Mouse (Mus musculus): Measurements from ENCODE around the gene Dgki. TPM values are rescaled to one million over a fixed set of nuclear protein-coding genes. Genes with fewer than 3 reads are reported as not detected.

Gene Dgki
- polyA plus RNA-seq, 1 experiment from 2014 or later = 0.20 TPM

DNA sequence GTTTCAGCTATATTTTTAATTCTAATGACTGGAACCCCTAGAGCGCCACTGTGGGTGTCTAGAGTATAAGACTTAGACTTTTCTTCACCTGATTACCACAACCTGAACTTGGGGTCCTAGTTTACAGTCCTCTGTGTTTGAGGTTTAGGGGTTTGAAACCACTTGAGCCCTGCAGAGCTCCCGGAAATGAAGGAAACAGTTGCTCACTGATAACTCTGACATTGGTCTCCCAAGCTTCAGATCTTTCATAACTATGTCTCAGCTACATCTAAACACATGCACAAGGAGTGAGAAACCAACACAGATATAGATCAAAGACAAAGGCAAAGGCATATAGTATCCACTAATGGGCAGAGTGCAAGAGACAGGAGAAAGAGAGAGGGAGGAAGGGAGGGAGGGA lies 271.7 kb downstream of the Dgki start:
- H3K27ac ChIP-seq (ENCODE audit: low read length) = no peak overlapping the region
- no peak overlapping the region for H3K9ac ChIP-seq (ENCODE audit: low read depth, low read length)
- H3K9me3 ChIP-seq (replicated peaks; ENCODE audit: control insufficient read depth, low read length) = no peaks in the 10 kb centered on the region
- H3K4me2 ChIP-seq (ENCODE audit: low read depth, low read length) = no peak overlapping the region
- 32% methylated on average over 2 of the region's 2 CpGs for WGBS (ENCODE audit: insufficient replicate concordance)
- no peaks in the 10 kb centered on the region for H3K4me1 ChIP-seq (ENCODE audit: control insufficient read depth, low read depth, low read length)
- no peak for ATAC-seq (ENCODE audit: low read depth)
- H3K27me3 ChIP-seq (ENCODE audit: control insufficient read depth, insufficient read depth, low read depth, low read length) = no peaks in the 10 kb centered on the region
- H3K4me3 ChIP-seq (ENCODE audit: low read depth, low read length) = no peak overlapping the region
- no peaks in the 10 kb centered on the region for H3K36me3 ChIP-seq (ENCODE audit: control insufficient read depth, insufficient read depth)

DNA sequence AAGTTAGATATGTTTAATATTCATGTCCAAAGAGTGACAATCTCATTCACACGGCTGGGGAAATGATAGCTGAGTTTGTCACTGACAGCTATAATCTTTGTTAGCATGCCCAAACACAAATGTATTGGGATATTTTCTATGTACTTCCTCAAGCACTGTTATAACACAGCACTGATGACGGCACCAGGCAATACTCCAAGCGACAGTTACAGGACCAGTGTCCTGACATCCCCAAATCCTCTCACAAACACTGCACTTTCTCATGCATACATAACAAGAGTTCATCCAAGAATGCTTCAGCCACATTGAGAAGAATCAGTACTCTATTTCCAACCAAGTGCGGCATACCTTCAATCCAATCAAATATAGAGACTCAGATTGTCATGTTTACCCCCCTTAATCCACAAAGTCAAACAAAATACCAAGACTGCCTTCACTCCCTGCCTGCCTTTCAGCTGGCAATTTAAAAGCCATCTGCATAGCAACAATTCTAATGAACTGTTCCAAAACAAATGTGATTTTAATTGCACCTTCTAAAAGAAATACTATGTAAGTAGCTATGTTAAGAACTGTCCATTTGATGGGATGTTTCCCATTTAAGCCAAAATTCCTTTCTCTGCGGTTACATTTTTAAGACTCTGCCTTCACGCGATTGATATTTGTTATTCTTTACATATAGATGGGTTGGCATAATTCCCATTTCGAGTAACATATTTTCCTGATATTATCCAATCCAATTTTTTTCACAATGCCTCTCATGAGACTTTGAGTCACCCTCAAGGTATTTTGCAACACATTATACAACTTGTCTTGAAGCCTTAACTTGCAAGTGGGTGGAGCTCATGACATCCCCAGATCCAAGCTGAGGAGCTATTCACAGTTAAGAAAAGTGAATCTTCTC lies 273.4 kb downstream of the Dgki start:
- no peak overlapping the region for H3K4me3 ChIP-seq (ENCODE audit: low read depth, low read length)
- H3K4me1 ChIP-seq (ENCODE audit: control insufficient read depth, low read depth, low read length) = no peaks in the 10 kb centered on the region
- WGBS (ENCODE audit: insufficient replicate concordance) = 66% methylated on average over 8 of the region's 8 CpGs
- no peak overlapping the region for H3K27ac ChIP-seq (ENCODE audit: low read length)
- no peaks in the 10 kb centered on the region for H3K27me3 ChIP-seq (ENCODE audit: control insufficient read depth, insufficient read depth, low read depth, low read length)
- no peak overlapping the region for H3K4me2 ChIP-seq (ENCODE audit: low read depth, low read length)
- H3K9ac ChIP-seq (ENCODE audit: low read depth, low read length) = no peak overlapping the region
- H3K36me3 ChIP-seq (ENCODE audit: control insufficient read depth, insufficient read depth) = no peaks in the 10 kb centered on the region
- ATAC-seq (ENCODE audit: low read depth) = no peak
- H3K9me3 ChIP-seq (replicated peaks; ENCODE audit: control insufficient read depth, low read length) = no peaks in the 10 kb centered on the region

DNA sequence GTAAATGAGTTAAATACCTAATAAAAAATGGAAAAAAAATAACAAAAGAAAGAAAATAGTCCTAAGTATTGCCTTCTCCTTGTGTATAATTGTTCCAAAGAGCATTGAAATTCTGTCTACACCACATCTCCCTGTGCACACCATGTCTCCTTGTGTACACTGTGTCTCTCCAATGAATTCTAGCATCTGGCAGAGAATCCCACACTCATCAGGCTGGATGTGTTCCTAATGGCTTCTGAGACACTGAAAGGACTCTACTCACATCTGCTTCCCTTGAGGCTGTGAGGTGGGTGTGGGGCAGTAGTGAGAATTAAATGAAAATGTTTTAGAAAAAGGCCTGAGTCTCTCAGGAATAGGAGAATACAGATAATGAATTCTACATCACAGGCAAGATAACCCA lies 283.9 kb downstream of the Dgki start:
- no peaks in the 10 kb centered on the region for H3K27me3 ChIP-seq (ENCODE audit: control insufficient read depth, insufficient read depth, low read depth, low read length)
- no peak overlapping the region for H3K4me2 ChIP-seq (ENCODE audit: low read depth, low read length)
- H3K9ac ChIP-seq (ENCODE audit: low read depth, low read length) = no peak overlapping the region
- H3K27ac ChIP-seq (ENCODE audit: low read length) = no peak overlapping the region
- no peaks in the 10 kb centered on the region for H3K9me3 ChIP-seq (replicated peaks; ENCODE audit: control insufficient read depth, low read length)
- H3K4me3 ChIP-seq (ENCODE audit: low read depth, low read length) = no peak overlapping the region
- no peak for ATAC-seq (ENCODE audit: low read depth)
- H3K36me3 ChIP-seq (ENCODE audit: control insufficient read depth, insufficient read depth) = no peaks in the 10 kb centered on the region
- H3K4me1 ChIP-seq (ENCODE audit: control insufficient read depth, low read depth, low read length) = no peaks in the 10 kb centered on the region

DNA sequence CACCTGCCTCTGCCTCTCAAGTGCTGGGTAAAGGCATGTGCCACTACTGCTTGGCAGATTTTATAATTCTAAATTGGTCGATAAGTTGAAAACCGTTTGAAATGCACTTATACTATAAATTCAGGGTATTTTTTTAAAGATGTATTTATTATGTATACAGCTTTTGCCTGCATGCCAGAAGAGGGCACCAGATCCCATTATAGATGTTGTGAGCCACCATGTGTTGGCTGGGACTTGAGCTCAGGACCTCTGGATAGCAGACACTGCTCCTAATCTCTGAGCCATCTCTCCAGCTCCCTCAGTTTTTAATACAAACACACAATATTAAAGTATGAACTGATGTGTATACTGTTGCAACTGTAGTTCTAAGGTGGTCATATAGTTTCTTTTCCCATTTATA lies 288.4 kb downstream of the Dgki start:
- Histone ChIP-seq H3K4me3 (ENCODE audit: low read depth, low read length) (no peak overlapping the region), H3K27me3 (ENCODE audit: control insufficient read depth, insufficient read depth, low read depth, low read length) (no peaks in the 10 kb centered on the region), H3K4me2 (ENCODE audit: low read depth, low read length) (no peak overlapping the region), H3K9me3 (replicated peaks; ENCODE audit: control insufficient read depth, low read length) (no peaks in the 10 kb centered on the region), H3K4me1 (ENCODE audit: control insufficient read depth, low read depth, low read length) (no peaks in the 10 kb centered on the region), H3K27ac (ENCODE audit: low read length) (no peak overlapping the region), H3K9ac (ENCODE audit: low read depth, low read length) (no peak overlapping the region), H3K36me3 (ENCODE audit: control insufficient read depth, insufficient read depth) (no peaks in the 10 kb centered on the region)
- no peak for ATAC-seq (ENCODE audit: low read depth)
- WGBS (ENCODE audit: insufficient replicate concordance) = 74% methylated on average over 2 of the region's 2 CpGs

DNA sequence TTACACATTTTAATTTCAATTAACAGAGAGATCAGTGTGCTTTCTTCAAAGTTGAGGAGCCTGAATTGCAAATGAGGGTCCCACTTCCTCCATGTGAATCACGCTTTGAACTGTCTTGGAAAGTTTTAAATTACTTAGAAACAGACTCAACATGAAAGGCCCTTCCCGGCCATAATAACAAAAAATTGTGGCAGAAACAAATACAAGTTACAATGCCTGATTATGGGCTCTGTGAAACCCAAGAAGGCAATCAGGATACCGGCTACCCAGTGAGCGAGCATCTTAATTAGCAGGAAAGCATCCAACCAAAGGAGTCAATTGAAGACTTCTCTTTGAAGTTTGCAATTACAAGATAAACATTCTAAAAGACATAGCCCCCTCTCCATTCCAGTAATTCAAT lies 292.4 kb downstream of the Dgki start:
- no peaks in the 10 kb centered on the region for H3K4me1 ChIP-seq (ENCODE audit: control insufficient read depth, low read depth, low read length)
- no peaks in the 10 kb centered on the region for H3K36me3 ChIP-seq (ENCODE audit: control insufficient read depth, insufficient read depth)
- H3K9ac ChIP-seq (ENCODE audit: low read depth, low read length) = no peak overlapping the region
- ATAC-seq (ENCODE audit: low read depth) = no peak
- no peaks in the 10 kb centered on the region for H3K27me3 ChIP-seq (ENCODE audit: control insufficient read depth, insufficient read depth, low read depth, low read length)
- no peak overlapping the region for H3K4me2 ChIP-seq (ENCODE audit: low read depth, low read length)
- 52% methylated on average over 4 of the region's 4 CpGs for WGBS (ENCODE audit: insufficient replicate concordance)
- H3K9me3 ChIP-seq (replicated peaks; ENCODE audit: control insufficient read depth, low read length) = no peaks in the 10 kb centered on the region
- no peak overlapping the region for H3K4me3 ChIP-seq (ENCODE audit: low read depth, low read length)
- no peak overlapping the region for H3K27ac ChIP-seq (ENCODE audit: low read length)

DNA sequence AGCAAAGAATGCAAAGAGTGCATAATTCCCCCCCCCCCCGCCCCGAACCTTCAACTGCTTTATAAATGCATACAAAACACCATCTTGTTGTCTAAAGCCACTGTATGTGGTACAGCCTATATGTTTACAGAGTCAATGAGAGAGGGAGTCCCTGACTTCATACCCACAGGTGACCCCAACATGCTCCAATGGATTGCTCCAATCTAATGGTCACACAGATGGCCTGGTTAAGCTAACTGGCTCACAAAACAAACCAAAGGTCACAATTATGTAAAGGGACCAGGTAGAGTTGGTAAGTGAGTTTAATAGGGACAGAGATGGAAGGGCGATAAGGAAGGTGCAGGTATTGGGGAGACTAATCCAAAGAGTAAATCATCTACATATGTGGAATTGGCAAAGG lies 295.1 kb downstream of the Dgki start:
- no peak overlapping the region for H3K9ac ChIP-seq (ENCODE audit: low read depth, low read length)
- H3K27ac ChIP-seq (ENCODE audit: low read length) = no peak overlapping the region
- peak; percentile 62 for ATAC-seq (ENCODE audit: low read depth)
- no peak overlapping the region for H3K4me3 ChIP-seq (ENCODE audit: low read depth, low read length)
- no peak overlapping the region for H3K4me2 ChIP-seq (ENCODE audit: low read depth, low read length)
- H3K36me3 ChIP-seq (ENCODE audit: control insufficient read depth, insufficient read depth) = no peaks in the 10 kb centered on the region
- H3K27me3 ChIP-seq (ENCODE audit: control insufficient read depth, insufficient read depth, low read depth, low read length) = no peaks in the 10 kb centered on the region
- no peaks in the 10 kb centered on the region for H3K9me3 ChIP-seq (replicated peaks; ENCODE audit: control insufficient read depth, low read length)
- H3K4me1 ChIP-seq (ENCODE audit: control insufficient read depth, low read depth, low read length) = no peaks in the 10 kb centered on the region
- 55% methylated on average over 3 of the region's 3 CpGs for WGBS (ENCODE audit: insufficient replicate concordance)

DNA sequence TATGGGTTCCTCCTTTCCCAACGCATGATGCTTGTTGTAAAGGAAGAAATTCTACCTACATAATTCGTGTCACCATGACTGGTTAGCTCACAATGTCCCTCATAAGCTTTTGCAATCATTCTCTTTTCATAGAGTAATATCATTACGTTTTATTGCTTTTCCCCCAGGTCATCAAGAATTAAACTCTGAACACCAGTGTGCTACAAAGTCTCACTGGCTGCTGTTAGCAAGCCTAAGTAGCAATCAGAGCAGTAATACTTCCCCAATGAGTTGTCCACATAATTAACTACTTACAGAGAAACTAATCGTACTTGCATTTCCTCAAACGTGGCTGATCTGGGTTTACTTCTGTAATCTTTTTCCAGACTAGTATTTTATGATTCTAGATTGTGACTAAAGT lies 296.7 kb downstream of the Dgki start:
- Histone ChIP-seq H3K9me3 (replicated peaks; ENCODE audit: control insufficient read depth, low read length) (no peaks in the 10 kb centered on the region), H3K4me2 (ENCODE audit: low read depth, low read length) (no peak overlapping the region), H3K27ac (ENCODE audit: low read length) (no peak overlapping the region), H3K4me1 (ENCODE audit: control insufficient read depth, low read depth, low read length) (no peaks in the 10 kb centered on the region), H3K27me3 (ENCODE audit: control insufficient read depth, insufficient read depth, low read depth, low read length) (no peaks in the 10 kb centered on the region), H3K36me3 (ENCODE audit: control insufficient read depth, insufficient read depth) (no peaks in the 10 kb centered on the region), H3K9ac (ENCODE audit: low read depth, low read length) (no peak overlapping the region), H3K4me3 (ENCODE audit: low read depth, low read length) (no peak overlapping the region)
- WGBS (ENCODE audit: insufficient replicate concordance) = 47% methylated on average over 5 of the region's 5 CpGs
- ATAC-seq (ENCODE audit: low read depth) = no peak

DNA sequence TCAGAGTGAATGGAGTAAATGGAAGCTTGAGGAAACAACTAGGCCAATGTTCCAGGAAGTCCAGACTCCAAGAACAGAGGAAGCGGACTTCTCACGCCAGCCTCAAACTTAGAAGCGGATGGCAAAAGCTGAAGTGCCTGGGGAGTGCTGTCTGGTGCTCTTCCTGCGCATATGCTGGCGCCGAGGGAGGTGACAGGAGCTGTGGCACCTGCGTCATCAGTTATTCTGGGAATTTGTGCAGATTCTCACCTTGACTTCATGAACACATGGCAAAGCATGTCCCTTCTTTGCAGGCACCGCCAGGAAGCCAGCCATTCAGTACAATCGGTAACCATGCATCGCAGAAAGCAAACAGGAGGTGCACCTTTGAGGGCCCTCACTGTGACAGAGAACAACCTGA lies 301.0 kb downstream of the Dgki start:
- no peak overlapping the region for H3K4me3 ChIP-seq (ENCODE audit: low read depth, low read length)
- ATAC-seq (ENCODE audit: low read depth) = no peak
- no peaks in the 10 kb centered on the region for H3K36me3 ChIP-seq (ENCODE audit: control insufficient read depth, insufficient read depth)
- H3K9me3 ChIP-seq (replicated peaks; ENCODE audit: control insufficient read depth, low read length) = no peaks in the 10 kb centered on the region
- H3K4me1 ChIP-seq (ENCODE audit: control insufficient read depth, low read depth, low read length) = no peaks in the 10 kb centered on the region
- 75% methylated on average over 10 of the region's 10 CpGs for WGBS (ENCODE audit: insufficient replicate concordance)
- no peak overlapping the region for H3K27ac ChIP-seq (ENCODE audit: low read length)
- no peak overlapping the region for H3K9ac ChIP-seq (ENCODE audit: low read depth, low read length)
- no peaks in the 10 kb centered on the region for H3K27me3 ChIP-seq (ENCODE audit: control insufficient read depth, insufficient read depth, low read depth, low read length)
- H3K4me2 ChIP-seq (ENCODE audit: low read depth, low read length) = no peak overlapping the region

DNA sequence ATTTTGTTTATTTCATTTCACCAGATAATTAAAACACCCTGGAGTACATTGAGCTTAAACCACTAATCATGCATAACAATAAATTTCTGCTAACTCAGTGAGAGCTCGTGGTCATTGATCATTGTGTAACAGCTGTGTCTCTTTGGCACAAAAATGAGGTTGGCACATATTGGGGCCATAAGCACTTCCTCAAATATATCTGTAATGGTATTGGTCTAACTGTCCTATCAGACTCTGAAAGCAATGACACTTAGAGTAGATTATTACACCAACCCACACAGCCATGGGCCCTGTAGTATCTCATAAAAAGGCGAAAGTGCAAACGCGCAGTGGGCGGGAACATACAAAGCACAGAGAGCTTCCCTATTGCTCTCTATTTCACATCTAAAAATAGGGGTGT lies 305.7 kb downstream of the Dgki start:
- Histone ChIP-seq H3K27me3 (ENCODE audit: control insufficient read depth, insufficient read depth, low read depth, low read length) (no peaks in the 10 kb centered on the region), H3K4me2 (ENCODE audit: low read depth, low read length) (no peak overlapping the region), H3K36me3 (ENCODE audit: control insufficient read depth, insufficient read depth) (no peaks in the 10 kb centered on the region), H3K4me3 (ENCODE audit: low read depth, low read length) (no peak overlapping the region), H3K9me3 (replicated peaks; ENCODE audit: control insufficient read depth, low read length) (no peaks in the 10 kb centered on the region), H3K27ac (ENCODE audit: low read length) (no peak overlapping the region), H3K9ac (ENCODE audit: low read depth, low read length) (no peak overlapping the region), H3K4me1 (ENCODE audit: control insufficient read depth, low read depth, low read length) (no peaks in the 10 kb centered on the region)
- WGBS (ENCODE audit: insufficient replicate concordance) = 69% methylated on average over 5 of the region's 5 CpGs
- no peak for ATAC-seq (ENCODE audit: low read depth)
